Mouse (Mus musculus): Measurements from ENCODE around the gene Grsf1. TPM values are rescaled to one million over a fixed set of nuclear protein-coding genes. Genes with fewer than 3 reads are reported as not detected.
A peak's percentile ranks its signal among the peaks of the same experiment; 100 is the strongest.

Gene Grsf1
- total RNA-seq (2021): 100 to 1,000 TPM; 120 to 151 TPM
- long read RNA-seq, experiment 1, transcript Grsf1-201 (10 exons, 2,538 nt): major isoform, 101 of 126 reads
- long read RNA-seq, experiment 1, partial matches to known transcripts: 17 of 126 reads
- long read RNA-seq, experiment 1, other reads (novel, unspliced or antisense): 7 of 126 reads
- long read RNA-seq, experiment 2, transcript Grsf1-201 (10 exons, 2,538 nt): major isoform, 24 of 31 reads
- long read RNA-seq, experiment 2, partial matches to known transcripts: 2 of 31 reads
- long read RNA-seq, experiment 2, other reads (novel, unspliced or antisense): 4 of 31 reads

DNA sequence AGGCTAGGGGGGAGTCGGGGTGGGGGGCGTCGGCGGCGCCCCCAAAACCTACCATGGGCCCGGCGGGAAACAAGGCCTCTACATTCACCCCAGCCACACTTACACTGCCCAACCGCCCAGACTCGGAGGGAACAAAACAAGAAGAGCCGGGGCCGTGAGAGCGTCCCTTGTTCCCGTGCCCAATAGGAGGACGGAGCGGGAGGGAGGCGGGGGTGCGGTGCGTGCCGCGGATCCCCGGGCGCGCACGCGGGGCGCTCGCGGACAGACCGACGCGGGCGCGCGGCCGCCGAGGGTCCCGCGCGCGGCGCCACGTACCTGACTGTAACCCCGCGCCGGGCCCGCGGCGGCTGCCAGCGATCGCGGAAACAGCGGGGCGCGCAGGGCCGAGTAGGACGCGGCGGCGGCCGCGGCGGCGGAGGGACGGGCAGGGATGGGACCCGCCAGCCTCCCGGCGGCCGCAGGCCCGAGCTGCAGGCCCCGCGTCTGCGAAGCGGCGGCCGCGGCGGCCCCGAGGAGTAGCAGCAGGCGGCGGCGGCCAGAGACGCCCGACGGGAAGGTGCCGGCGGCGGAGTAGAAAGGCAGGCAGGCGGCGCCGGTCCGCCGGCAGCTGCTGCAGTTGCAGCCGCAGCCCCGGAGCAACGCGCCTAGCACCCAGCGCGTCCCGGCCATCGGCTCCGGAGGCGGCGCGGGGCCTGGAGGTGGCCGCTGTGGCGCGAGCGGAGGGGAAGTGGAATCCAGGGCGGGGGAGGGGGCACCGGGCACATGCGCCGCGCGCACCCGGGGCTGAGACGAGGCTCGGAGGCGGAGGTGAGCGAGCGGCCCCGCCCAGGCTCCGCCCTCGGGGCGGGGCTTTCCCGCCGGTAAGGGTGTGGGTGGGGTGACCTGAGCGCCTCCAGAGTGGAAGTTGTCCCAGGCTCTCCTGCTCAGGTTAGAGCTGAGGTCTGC is at the start of gene Grsf1:
Grsf1 (minus strand) TSS at position 729 of the 945 bp plus-strand sequence.
- peak; percentile 96 to 98 for DNase-seq

- peak in 1 of 2 experiments; percentile 16 for DNase-seq
These were observed 48.1 kb upstream of the Grsf1 start for GRCm38 (mm10) chr5:88724030-88724429.

GRCm38 (mm10) chr5:88722213-88722600 is 46.2 kb upstream of the Grsf1 start:
- peak; percentile 24 to 55 for DNase-seq

- peak; percentile 49 to 73 for DNase-seq
These were observed 45.7 kb upstream of the Grsf1 start for GRCm38 (mm10) chr5:88721565-88722212.

GRCm38 (mm10) chr5:88721003-88721475 is 45.1 kb upstream of the Grsf1 start:
- no peak for DNase-seq

DNA sequence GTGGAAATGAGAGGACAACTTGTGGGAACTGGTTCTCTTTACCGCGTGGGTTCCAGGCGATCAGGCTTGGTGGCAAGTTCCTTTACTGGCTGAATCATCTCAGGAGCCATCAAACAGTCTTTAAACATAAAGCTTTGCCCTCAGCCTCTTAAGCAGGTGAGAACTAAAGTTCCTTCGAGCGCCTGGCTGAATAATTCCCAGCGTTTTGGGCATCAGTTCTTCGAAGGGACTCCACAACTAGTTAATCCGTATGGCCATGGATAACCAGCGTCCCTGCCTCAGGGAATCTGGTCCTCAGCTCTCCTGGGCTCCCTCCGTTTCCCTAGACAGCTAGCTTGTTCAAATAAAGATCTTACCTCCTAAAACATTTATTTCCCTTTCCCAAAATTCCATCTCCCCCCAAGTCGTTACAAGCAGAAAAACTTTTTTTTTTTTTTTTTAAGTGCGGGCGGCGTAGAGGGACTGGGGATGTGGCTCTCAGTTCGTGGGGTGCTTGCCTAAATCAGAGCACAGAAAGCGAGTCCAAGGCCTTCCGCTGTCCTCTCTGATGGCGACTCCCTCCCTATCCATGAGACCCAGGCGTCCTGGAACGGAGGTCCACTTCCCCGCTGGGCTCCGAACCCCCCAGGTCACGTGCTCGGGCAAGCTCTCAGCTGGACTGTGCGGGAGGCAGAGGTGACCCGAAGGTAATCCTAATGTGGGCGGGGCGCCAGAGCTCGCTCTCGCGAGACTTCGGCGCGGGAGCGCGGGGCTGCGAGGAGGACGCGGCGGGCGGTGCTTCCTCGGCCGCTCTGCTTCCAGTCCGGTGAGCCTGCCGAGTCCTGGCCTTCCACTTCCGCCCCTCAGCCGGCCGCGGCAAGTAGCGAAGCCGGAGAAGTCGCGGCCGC is 44.4 kb upstream of the Grsf1 start, which contains the start of gene Mob1b:
Mob1b (plus strand) TSS at position 740 of the 887 bp plus-strand sequence.
- peak; percentile 99 to 100 for DNase-seq

- no peak for DNase-seq
These were observed 41.0 kb upstream of the Grsf1 start for GRCm38 (mm10) chr5:88716983-88717382.

DNA sequence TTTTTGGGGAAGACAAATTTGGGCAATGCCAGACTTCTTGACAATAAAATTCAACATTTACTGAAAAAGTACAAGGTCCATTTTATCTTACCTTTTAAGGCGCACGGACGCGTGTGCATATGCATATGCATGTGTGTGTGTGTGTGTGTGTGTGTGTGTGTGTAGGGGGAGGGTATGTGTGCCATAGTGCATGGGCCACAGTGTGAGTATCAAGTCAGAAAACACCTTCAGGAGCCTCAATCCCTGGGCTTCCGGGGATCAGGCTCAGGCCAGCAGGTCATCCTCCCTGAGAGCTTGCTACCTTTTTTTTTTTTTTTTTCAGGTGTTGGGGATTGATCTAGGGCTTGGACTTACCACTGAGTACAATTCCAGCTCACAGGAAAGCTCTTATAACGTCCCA is 36.4 kb upstream of the Grsf1 start:
- DNase-seq: no peak

DNA sequence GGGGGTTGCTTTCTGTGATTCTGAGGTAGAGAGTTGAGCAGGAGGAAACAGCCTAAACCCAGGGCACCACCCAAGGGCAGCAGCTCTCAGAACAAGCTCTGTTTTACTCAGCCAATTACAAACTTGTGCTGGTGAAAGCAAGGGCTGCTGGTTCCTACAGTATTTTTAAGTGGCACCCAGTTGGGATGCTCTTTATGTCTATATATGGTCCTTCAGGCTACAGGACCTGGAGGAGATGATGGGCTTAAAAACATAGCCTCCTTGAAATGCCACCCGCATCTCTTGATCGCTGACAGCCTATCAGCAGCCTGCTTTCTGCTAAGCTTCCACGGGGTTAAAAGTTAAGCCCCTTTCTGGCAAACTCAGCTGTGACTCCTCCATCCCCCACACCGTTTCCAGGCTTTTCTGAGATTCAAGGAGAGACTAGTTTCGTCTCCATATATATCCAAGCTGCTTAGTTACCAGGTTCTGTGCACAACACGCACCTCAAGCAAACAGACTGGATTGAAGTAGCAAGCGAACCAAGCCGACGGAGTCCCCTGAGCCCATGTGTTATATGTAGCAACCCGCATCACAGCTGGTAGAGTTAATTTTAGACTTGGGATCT is 35.8 kb upstream of the Grsf1 start:
- no peak for DNase-seq

- no peak for DNase-seq
These were observed 35.2 kb upstream of the Grsf1 start for GRCm38 (mm10) chr5:88711128-88711527.

- no peak for DNase-seq
These were observed 27.6 kb upstream of the Grsf1 start for GRCm38 (mm10) chr5:88703551-88703950.

GRCm38 (mm10) chr5:88702041-88702440 is 26.1 kb upstream of the Grsf1 start:
- peak in 1 of 2 experiments; percentile 20 for DNase-seq

DNA sequence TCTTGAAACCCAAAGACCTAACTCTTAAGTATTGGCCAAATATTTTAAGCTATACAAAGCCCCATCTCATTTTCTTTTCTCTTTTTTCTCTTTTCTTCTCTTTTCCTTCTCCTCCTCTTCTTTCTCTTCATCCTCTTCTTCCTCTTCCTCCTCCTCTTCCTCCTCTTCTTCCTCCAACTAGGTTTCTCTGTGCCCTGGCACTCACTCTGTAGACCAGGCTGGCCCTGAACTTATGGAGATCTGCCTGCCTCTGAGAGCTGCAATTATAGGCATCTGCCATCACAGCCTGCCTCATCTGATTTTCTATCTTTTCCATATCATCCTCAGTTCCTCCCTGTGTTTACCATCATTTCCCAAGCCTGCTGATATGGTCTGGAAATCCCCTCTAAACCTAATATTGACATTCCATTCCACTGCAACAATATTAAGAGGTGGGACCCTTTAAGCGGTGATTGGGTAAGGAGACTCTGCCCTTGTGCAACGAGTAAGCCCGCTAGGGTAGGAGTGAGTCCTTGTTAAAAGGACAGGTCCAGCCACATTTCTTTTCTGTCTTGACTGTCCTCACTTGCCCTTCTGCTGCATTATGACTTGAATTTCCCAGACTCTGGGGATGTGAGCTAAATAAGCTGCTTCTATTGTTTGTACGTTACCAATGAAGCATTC is 23.4 kb upstream of the Grsf1 start:
- no peak for DNase-seq

DNA sequence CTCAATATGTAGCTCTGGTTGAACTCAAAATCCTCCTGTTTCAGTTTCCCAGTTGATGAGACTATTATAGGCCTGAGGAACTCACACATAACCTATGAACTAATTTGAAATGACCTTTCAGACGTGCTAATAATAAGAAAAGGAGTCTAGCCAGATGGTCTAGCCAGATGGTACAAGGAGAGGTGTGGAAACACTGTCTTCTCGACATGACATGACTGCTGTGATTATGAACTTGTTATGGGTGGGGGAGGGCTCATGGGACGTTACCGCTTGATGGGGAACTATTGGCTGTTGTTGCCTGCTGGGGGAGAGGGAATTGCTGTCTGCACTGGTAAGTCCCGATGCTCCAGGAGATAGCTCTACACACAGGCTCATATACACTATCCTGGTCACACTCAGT is 21.3 kb upstream of the Grsf1 start:
- DNase-seq: no peak

GRCm38 (mm10) chr5:88693057-88693456 is 17.1 kb upstream of the Grsf1 start:
- DNase-seq: no peak

- no peak for DNase-seq
These were observed 16.6 kb upstream of the Grsf1 start for GRCm38 (mm10) chr5:88692586-88692985.

DNA sequence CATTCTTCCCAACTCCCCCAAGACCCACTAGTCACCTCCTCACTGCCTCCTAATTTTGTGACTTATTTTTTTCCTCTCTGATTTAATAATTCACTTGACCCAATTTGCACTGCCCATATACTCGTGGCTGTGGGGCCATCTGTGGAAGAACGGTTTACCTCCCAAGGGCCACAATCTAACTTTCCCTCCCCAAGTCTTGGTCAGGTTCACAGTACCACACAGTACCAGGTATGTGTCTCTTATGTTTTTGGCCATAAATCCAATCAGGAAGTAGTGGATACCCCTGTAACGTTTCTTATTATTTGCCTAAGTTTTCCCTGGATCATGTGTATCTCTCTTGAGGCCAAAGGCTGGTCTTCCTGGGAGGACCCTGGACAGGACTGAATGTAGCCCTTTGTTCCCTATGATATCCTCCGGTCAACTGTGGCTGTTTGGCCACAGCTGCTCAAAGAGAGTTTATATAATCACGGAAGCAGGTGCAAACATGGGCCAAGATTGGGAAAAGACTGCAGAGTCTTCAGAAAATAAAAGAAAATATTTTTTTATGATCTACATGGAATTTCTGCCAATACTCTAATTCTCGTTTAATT is 15.6 kb upstream of the Grsf1 start:
- DNase-seq: no peak

DNA sequence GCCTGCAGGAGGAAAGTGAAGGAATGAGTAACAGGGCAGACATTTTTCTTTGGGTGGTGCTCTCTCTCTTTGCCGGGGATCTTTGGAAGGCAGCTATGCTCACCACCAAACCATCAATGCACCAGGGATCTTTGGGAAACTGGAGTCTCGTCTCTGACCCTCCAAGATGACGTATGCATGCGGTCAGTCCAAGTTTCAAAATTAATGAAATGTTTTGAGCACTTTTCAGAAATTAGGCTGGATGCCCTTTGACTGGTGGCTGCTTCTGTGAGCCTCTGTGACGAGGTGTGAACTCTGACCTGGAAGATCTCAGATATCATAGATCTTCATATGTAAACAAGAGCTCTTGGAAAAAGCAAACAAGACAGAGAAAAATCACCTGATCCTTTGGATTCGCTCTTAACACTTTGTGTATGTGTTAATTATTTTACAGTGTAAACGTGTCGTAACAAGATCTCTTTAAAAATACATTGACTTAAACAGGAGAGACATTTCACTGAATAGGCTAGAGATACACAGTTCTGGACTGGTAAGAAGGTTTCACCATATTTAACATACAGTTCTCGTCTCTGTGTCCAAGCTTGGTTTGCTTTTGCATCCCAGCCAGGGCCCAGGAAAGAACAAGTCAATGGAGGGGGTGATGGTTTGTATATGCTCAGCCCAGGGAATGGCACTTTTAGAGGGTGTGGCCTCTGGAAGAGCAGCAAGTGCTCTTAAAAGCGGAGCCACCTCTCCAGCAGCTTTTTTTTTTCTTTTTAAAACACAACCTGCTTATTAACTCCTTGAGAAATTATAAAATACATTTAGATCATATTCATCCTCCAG is 14.9 kb upstream of the Grsf1 start:
- no peak for DNase-seq

All from adrenal gland, postnatal 36 days (tissue).